ENCODE assay signal across 20 mouse cellular contexts in the genomic region with DNA sequence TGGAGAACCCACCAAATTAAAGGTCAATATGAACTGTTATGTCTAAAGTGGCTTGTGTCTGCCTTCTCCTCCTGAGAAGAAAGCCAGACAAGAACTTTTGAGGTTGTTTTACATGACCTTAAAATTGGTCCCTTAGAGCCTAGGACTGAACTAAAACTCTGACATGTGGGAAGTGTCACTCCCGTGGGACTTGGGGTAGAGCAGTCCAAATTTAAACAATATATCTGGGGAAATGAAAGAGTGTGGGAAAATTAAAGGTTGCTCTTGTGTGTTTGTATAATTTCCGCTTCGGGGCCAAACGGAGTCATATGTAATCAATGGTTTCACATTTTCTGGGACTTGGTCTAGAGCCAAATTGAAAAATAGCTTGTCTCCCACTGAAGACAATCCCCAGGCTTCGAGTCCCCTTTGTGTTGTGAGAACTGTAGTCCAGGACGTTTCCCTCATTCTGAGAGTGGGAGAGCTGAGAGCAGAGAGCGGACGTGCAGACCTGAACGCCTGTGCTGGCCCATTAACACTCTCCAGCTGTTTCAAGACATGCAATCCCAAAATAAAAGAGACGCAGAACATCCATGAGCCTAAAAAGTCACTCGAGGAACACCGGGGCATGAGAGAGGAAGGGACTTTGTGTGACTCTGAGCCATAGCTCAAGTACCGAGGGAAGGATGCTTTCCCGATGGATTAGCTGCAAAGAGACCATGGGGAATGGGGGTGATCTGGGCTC. TPM values are rescaled to one million over a fixed set of nuclear protein-coding genes. Genes with fewer than 3 reads are reported as not detected.
A peak's percentile ranks its signal among the peaks of the same experiment; 100 is the strongest.
DNase-seq lines count a peak whose midpoint lies in the region; ATAC-seq and TF ChIP-seq lines count a peak whose summit lies in the region.
"Had no signal": no experiment of that assay in that cellular context is flagged by ENCODE, and none has a peak within 500 bp of the region (broad histone marks: within the 10 kb centered on the region; RNA-seq: fewer than 3 reads in every experiment).

No protein-coding gene starts in this region.

- H3K9me3 ChIP-seq in heart, embryonic 14.5 days (ENCODE audit: control insufficient read depth, low read length) = no peaks in the 10 kb centered on the region
- H3K9me3 ChIP-seq in kidney, postnatal 0 days (replicated peaks; ENCODE audit: low read length) = no peaks in the 10 kb centered on the region
- H3K9me3 ChIP-seq in embryonic facial prominence, embryonic 14.5 days (ENCODE audit: control insufficient read depth, low read length) = no peaks in the 10 kb centered on the region
- no peaks in the 10 kb centered on the region for H3K9me3 ChIP-seq in stomach, embryonic 14.5 days (ENCODE audit: control insufficient read depth, low read depth, low read length)
- H3K9me3 ChIP-seq: forebrain, embryonic 13.5 days; hindbrain, embryonic 12.5 days; liver, embryonic 13.5 days; midbrain, embryonic 10.5 days; neural tube, embryonic 12.5 days had no signal

- no peaks in the 10 kb centered on the region for H3K36me3 ChIP-seq in heart, embryonic 14.5 days (ENCODE audit: control insufficient read depth, insufficient read depth, low read length)
- H3K36me3 ChIP-seq in kidney, postnatal 0 days (ENCODE audit: insufficient read depth, low read length) = no peaks in the 10 kb centered on the region
- no peaks in the 10 kb centered on the region for H3K36me3 ChIP-seq in embryonic facial prominence, embryonic 14.5 days (ENCODE audit: control insufficient read depth, insufficient read depth, low read length)
- no peaks in the 10 kb centered on the region for H3K36me3 ChIP-seq in stomach, embryonic 14.5 days (ENCODE audit: control insufficient read depth, insufficient read depth, low read length)
- H3K36me3 ChIP-seq: hindbrain, embryonic 12.5 days; liver, embryonic 13.5 days; midbrain, embryonic 10.5 days; neural tube, embryonic 12.5 days had no signal

- H3K4me1 ChIP-seq in heart, embryonic 14.5 days (ENCODE audit: control insufficient read depth in 2 of 2, insufficient read depth in 2 of 2, low read length in 2 of 2) = peaks cover 0 to 2% of the 10 kb centered on the region in 2 experiments; a peak in 1 of 4 replicates
- no peaks in the 10 kb centered on the region for H3K4me1 ChIP-seq in kidney, postnatal 0 days (replicated peaks; ENCODE audit: insufficient read depth, low read length)
- no peaks in the 10 kb centered on the region for H3K4me1 ChIP-seq in embryonic facial prominence, embryonic 14.5 days (ENCODE audit: control insufficient read depth, insufficient read depth, low read length)
- H3K4me1 ChIP-seq in stomach, embryonic 14.5 days (ENCODE audit: control insufficient read depth, insufficient read depth, low read length) = 0 out of 2 replicates have a peak, but pooled peaks cover 3% of the 10 kb centered on the region
- H3K4me1 ChIP-seq: forebrain, embryonic 13.5 days; hindbrain, embryonic 12.5 days; liver, embryonic 13.5 days; midbrain, embryonic 10.5 days; neural tube, embryonic 12.5 days had no signal

- no peak overlapping the region for H3K9ac ChIP-seq in heart, embryonic 14.5 days (ENCODE audit: low read length)
- no peak overlapping the region for H3K9ac ChIP-seq in kidney, postnatal 0 days (ENCODE audit: low read depth, low read length)
- no peak overlapping the region for H3K9ac ChIP-seq in embryonic facial prominence, embryonic 14.5 days (ENCODE audit: low read depth, low read length)
- H3K9ac ChIP-seq in stomach, embryonic 14.5 days (replicated peaks; ENCODE audit: low read depth, low read length) = no peak overlapping the region
- H3K9ac ChIP-seq: forebrain, embryonic 13.5 days; hindbrain, embryonic 12.5 days; liver, embryonic 13.5 days; neural tube, embryonic 12.5 days had no signal

- no peak for TF ChIP-seq CTCF in kidney, postnatal 0 days (IDR thresholded peaks at IDR 0.05; ENCODE audit: low read depth)

- H3K4me3 ChIP-seq in heart, embryonic 14.5 days (ENCODE audit: control insufficient read depth in 1 of 2, insufficient read depth in 1 of 2, low read depth in 1 of 2, low read length in 2 of 2) = no peak overlapping the region
- H3K4me3 ChIP-seq in kidney, postnatal 0 days (replicated peaks; ENCODE audit: low read depth, low read length) = no peak overlapping the region
- H3K4me3 ChIP-seq in embryonic facial prominence, embryonic 14.5 days (ENCODE audit: low read depth, low read length) = no peak overlapping the region
- H3K4me3 ChIP-seq in stomach, embryonic 14.5 days (ENCODE audit: low read depth, low read length) = no peak overlapping the region
- H3K4me3 ChIP-seq: forebrain, embryonic 13.5 days; hindbrain, embryonic 12.5 days; layer of hippocampus, adult 2 months; liver, embryonic 13.5 days; midbrain, embryonic 10.5 days; neural tube, embryonic 12.5 days had no signal

- H3K27me3 ChIP-seq in heart, embryonic 14.5 days (ENCODE audit: control insufficient read depth, insufficient read depth, low read length) = no peaks in the 10 kb centered on the region
- H3K27me3 ChIP-seq in kidney, postnatal 0 days (ENCODE audit: insufficient read depth, low read length) = no peaks in the 10 kb centered on the region
- no peaks in the 10 kb centered on the region for H3K27me3 ChIP-seq in embryonic facial prominence, embryonic 14.5 days (replicated peaks; ENCODE audit: control insufficient read depth, insufficient read depth, low read length)
- H3K27me3 ChIP-seq in stomach, embryonic 14.5 days (ENCODE audit: control insufficient read depth, insufficient read depth, low read length) = no peaks in the 10 kb centered on the region
- H3K27me3 ChIP-seq: forebrain, embryonic 13.5 days; hindbrain, embryonic 12.5 days; liver, embryonic 13.5 days; neural tube, embryonic 12.5 days had no signal

- no peak overlapping the region for H3K4me2 ChIP-seq in heart, embryonic 14.5 days (ENCODE audit: low read length)
- no peak overlapping the region for H3K4me2 ChIP-seq in kidney, postnatal 0 days (ENCODE audit: low read length)
- H3K4me2 ChIP-seq in embryonic facial prominence, embryonic 14.5 days (ENCODE audit: low read depth, low read length) = no peak overlapping the region
- 0 out of 2 replicates have a peak overlapping the region, but pooled peaks have one; percentile 12 for H3K4me2 ChIP-seq in stomach, embryonic 14.5 days (replicated peaks; ENCODE audit: low read depth, low read length)
- H3K4me2 ChIP-seq: forebrain, embryonic 13.5 days; hindbrain, embryonic 12.5 days; liver, embryonic 13.5 days; neural tube, embryonic 12.5 days had no signal

- 0 out of 2 replicates have a peak, but pooled peaks have one; percentile 45 for ATAC-seq in heart, embryonic 14.5 days (ENCODE audit: insufficient number of reproducible peaks, insufficient read depth, low FRiP score, low read depth)
- no peak for ATAC-seq in kidney, postnatal 0 days (replicated peaks; ENCODE audit: low FRiP score, low read depth)
- ATAC-seq in embryonic facial prominence, embryonic 14.5 days (ENCODE audit: low read depth) = peak; percentile 50
- ATAC-seq in stomach, embryonic 14.5 days (ENCODE audit: insufficient number of reproducible peaks, insufficient read depth, low FRiP score, low read depth) = peak; percentile 89
- ATAC-seq: forebrain, embryonic 13.5 days had no signal

- DNase-seq in heart, postnatal 36 days = no peak
- peak; percentile 61 for DNase-seq in kidney, postnatal 0 days (ENCODE audit: low spot score)
- no peak for DNase-seq in kidney, adult 18-20 months
- peak; percentile 68 for DNase-seq in embryonic facial prominence, embryonic 14.5 days (ENCODE audit: low spot score)
- no peak for DNase-seq in right cerebral cortex, adult 2 months (ENCODE audit: low spot score in 2 of 2)
- DNase-seq: adrenal gland, postnatal 25 days; cerebellum, adult 8-10 months; kidney, adult 9 months; liver, embryonic 13.5 days; lung, postnatal 36 days; right cerebral cortex, postnatal 14 days; thymus, postnatal 36 days had no signal

- intact Hi-C loops in heart, postnatal 36 days (cut with DNase I) = no loop called here

- no peak overlapping the region for H3K27ac ChIP-seq in heart, embryonic 14.5 days (replicated peaks in 1 of 2; ENCODE audit: control insufficient read depth in 1 of 2, insufficient read depth in 1 of 2, low read depth in 2 of 2, low read length in 2 of 2)
- H3K27ac ChIP-seq in kidney, postnatal 0 days = peak overlapping the region; percentile 50; the same call in 1 of the 2 replicates
- H3K27ac ChIP-seq in embryonic facial prominence, embryonic 14.5 days (replicated peaks; ENCODE audit: low read depth, low read length) = no peak overlapping the region
- H3K27ac ChIP-seq in stomach, embryonic 14.5 days (ENCODE audit: low read length) = peak overlapping the region; percentile 94
- H3K27ac ChIP-seq: forebrain, embryonic 13.5 days; hindbrain, embryonic 12.5 days; layer of hippocampus, adult 2 months; liver, embryonic 13.5 days; midbrain, embryonic 10.5 days; neural tube, embryonic 12.5 days had no signal

- WGBS in heart, embryonic 14.5 days = 53% methylated on average over 14 of the region's 14 CpGs
- 54% methylated on average over 14 of the region's 14 CpGs for whole genome bisulfite sequencing in kidney, postnatal 0 days
- WGBS in embryonic facial prominence, embryonic 14.5 days = 51% methylated on average over 14 of the region's 14 CpGs
- WGBS in stomach, embryonic 14.5 days = 37% methylated on average over 14 of the region's 14 CpGs

RNA-seq across cellular contexts. Expression of gene Cmas, which starts 23.8 kb away (rescaled TPM):
- 102 and 104 TPM in 2 replicates for polyA plus RNA-seq in heart, embryonic 14.5 days (2014; fragmentation: Nextera tagmentation; extraction: Ambion mirVana)
- total RNA-seq in heart, postnatal 36 days (2021) = 10 to 100 TPM; 31.9 to 36.0 TPM
- polyA plus RNA-seq in kidney, postnatal 0 days (2015; fragmentation: Nextera tagmentation; extraction: Ambion mirVana) = 60.0 and 63.2 TPM in 2 replicates
- polyA plus RNA-seq in embryonic facial prominence, embryonic 14.5 days (2014; fragmentation: Nextera tagmentation; extraction: Ambion mirVana) = 95.2 and 95.6 TPM in 2 replicates
- polyA plus RNA-seq in stomach, embryonic 14.5 days (2014; fragmentation: Nextera tagmentation; extraction: Ambion mirVana) = 89.2 and 91.9 TPM in 2 replicates

RNA-seq across cellular contexts. Expression of gene Abcc9, which starts 30.6 kb away (rescaled TPM):
- 22.9 and 27.1 TPM in 2 replicates for polyA plus RNA-seq in heart, embryonic 14.5 days (2014; fragmentation: Nextera tagmentation; extraction: Ambion mirVana)
- total RNA-seq in heart, postnatal 36 days (2021) = 100 to 1,000 TPM; 238 to 242 TPM
- 5.6 and 6.1 TPM in 2 replicates for polyA plus RNA-seq in kidney, postnatal 0 days (2015; fragmentation: Nextera tagmentation; extraction: Ambion mirVana)
- 7.7 and 7.9 TPM in 2 replicates for polyA plus RNA-seq in embryonic facial prominence, embryonic 14.5 days (2014; fragmentation: Nextera tagmentation; extraction: Ambion mirVana)
- polyA plus RNA-seq in stomach, embryonic 14.5 days (2014; fragmentation: Nextera tagmentation; extraction: Ambion mirVana) = 31.0 and 34.4 TPM in 2 replicates
- total RNA-seq: granulocyte monocyte progenitor cell, adult 5-6 weeks had no signal

Comparison
In these comparisons a context has a peak if more than half of its experiments do, and no peak if none do; other contexts are left out.
1. DNase-seq: peak in kidney, postnatal 0 days (single experiment) and embryonic facial prominence, embryonic 14.5 days (single experiment); none in heart, postnatal 36 days (0 of 2), kidney, adult 18-20 months (single experiment) and right cerebral cortex, adult 2 months (0 of 2).
2. H3K27ac ChIP-seq: peak in kidney, postnatal 0 days (single experiment) and stomach, embryonic 14.5 days (single experiment); none in heart, embryonic 14.5 days (0 of 2) and embryonic facial prominence, embryonic 14.5 days (single experiment).